Mouse (Mus musculus): ENCODE results near the gene Scyl3. TPM values are rescaled to one million over a fixed set of nuclear protein-coding genes. Genes with fewer than 3 reads are reported as not detected.
A peak's percentile ranks its signal among the peaks of the same experiment; 100 is the strongest.

Scyl3 gene
- polyA plus RNA-seq, 1 experiment from 2014 or later, result 15.6 TPM

DNA sequence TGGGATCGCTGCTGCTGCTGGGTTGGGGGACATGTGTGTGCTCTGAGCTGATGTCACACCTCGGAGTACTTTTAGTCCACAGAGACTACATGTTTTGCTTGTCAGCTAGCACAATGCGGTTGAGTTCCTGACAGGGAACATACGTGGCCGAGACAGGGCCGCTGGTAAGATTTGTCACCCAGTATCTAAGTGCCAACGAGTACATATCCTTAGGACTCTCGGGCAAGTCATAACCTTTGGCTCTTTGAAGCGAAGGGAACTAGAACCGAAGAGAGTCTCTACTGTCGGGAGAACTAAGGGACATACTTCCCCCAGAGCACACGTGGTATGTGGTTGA is 1.5 kb downstream of the Scyl3 start:
- WGBS, result 3% methylated on average over 12 of the region's 12 CpGs
- no peak overlapping the region for H3K27ac ChIP-seq (replicated peaks; ENCODE audit: low read depth, low read length)
- DNase-seq (ENCODE audit: low spot score) (peak; percentile 4), ATAC-seq (ENCODE audit: low read depth) (no peak; the same call in 1 of the 2 replicates)
- H3K36me3 ChIP-seq (ENCODE audit: control insufficient read depth, insufficient read depth, low read length), result peaks cover 20% of the 10 kb centered on the region
- H3K27me3 ChIP-seq (replicated peaks; ENCODE audit: control insufficient read depth, insufficient read depth, low read length), result no peaks in the 10 kb centered on the region
- peak overlapping the region; percentile 98 for H3K4me3 ChIP-seq (ENCODE audit: low read depth, low read length)
- peaks cover 11% of the 10 kb centered on the region; the same call in 1 of the 2 replicates for H3K4me1 ChIP-seq (ENCODE audit: control insufficient read depth, insufficient read depth, low read length)
- no peaks in the 10 kb centered on the region for H3K9me3 ChIP-seq (ENCODE audit: control insufficient read depth, low read length)
- H3K4me2 ChIP-seq (ENCODE audit: low read depth, low read length), result peak overlapping the region; percentile 85
- H3K9ac ChIP-seq (ENCODE audit: low read depth, low read length), result peak overlapping the region; percentile 92

DNA sequence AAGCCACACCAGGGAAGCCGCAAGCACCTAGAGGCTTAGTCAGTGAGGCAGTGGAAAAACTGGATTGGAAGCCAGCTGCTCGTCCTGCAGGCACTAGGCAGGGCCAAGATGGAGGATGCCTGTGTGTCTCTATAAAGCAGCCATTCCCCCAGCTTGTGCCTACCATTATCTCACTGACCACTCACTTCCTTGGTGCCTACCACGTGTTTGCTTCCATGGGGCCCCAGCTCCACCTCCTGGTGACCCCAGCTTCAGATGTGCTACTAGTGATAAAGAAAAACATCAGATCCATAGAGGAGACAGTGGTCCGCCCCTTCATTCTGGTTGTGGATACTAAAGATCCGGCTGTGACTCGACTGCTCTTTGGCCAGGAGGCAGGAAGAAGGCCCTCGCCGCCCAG is 2.9 kb downstream of the Scyl3 start:
- Histone ChIP-seq H3K4me1 (ENCODE audit: control insufficient read depth, insufficient read depth, low read length) (peaks cover 11% of the 10 kb centered on the region; the same call in 1 of the 2 replicates), H3K27me3 (replicated peaks; ENCODE audit: control insufficient read depth, insufficient read depth, low read length) (no peaks in the 10 kb centered on the region), H3K4me2 (ENCODE audit: low read depth, low read length) (no peak overlapping the region), H3K36me3 (ENCODE audit: control insufficient read depth, insufficient read depth, low read length) (peaks cover 33% of the 10 kb centered on the region), H3K9ac (ENCODE audit: low read depth, low read length) (no peak overlapping the region), H3K27ac (replicated peaks; ENCODE audit: low read depth, low read length) (no peak overlapping the region), H3K4me3 (ENCODE audit: low read depth, low read length) (no peak overlapping the region), H3K9me3 (ENCODE audit: control insufficient read depth, low read length) (no peaks in the 10 kb centered on the region)
- ATAC-seq (ENCODE audit: low read depth), result no peak
- WGBS, result 82% methylated on average over 8 of the region's 8 CpGs
- no peak for DNase-seq (ENCODE audit: low spot score)

DNA sequence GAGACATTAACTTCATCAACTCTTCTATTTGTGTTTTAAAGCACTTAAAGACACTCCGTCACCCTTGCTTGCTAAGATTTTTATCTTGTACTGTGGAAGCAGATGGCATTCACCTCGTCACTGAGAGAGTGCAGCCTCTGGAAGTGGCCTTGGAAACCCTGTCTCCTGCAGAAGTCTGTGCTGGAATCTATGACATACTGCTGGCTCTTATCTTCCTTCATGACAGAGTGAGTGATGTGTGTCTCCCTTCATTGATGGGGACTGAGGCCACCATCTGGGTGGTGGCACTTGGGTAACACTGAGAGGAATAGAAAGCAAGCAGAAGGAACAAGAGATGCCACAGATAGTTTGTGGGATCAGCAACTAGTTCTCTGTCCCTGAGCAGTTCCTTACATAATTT is 5.7 kb downstream of the Scyl3 start:
- no peak for DNase-seq (ENCODE audit: low spot score)
- no peak for ATAC-seq (ENCODE audit: low read depth)
- no peak overlapping the region for H3K27ac ChIP-seq (replicated peaks; ENCODE audit: low read depth, low read length)
- no peaks in the 10 kb centered on the region for H3K27me3 ChIP-seq (replicated peaks; ENCODE audit: control insufficient read depth, insufficient read depth, low read length)
- no peak overlapping the region for H3K4me3 ChIP-seq (ENCODE audit: low read depth, low read length)
- H3K9ac ChIP-seq (ENCODE audit: low read depth, low read length), result no peak overlapping the region
- peaks cover 54% of the 10 kb centered on the region for H3K36me3 ChIP-seq (ENCODE audit: control insufficient read depth, insufficient read depth, low read length)
- peaks cover 5% of the 10 kb centered on the region; the same call in 1 of the 2 replicates for H3K4me1 ChIP-seq (ENCODE audit: control insufficient read depth, insufficient read depth, low read length)
- 83% methylated on average over 2 of the region's 2 CpGs for WGBS
- H3K4me2 ChIP-seq (ENCODE audit: low read depth, low read length), result no peak overlapping the region
- H3K9me3 ChIP-seq (ENCODE audit: control insufficient read depth, low read length), result no peaks in the 10 kb centered on the region

DNA sequence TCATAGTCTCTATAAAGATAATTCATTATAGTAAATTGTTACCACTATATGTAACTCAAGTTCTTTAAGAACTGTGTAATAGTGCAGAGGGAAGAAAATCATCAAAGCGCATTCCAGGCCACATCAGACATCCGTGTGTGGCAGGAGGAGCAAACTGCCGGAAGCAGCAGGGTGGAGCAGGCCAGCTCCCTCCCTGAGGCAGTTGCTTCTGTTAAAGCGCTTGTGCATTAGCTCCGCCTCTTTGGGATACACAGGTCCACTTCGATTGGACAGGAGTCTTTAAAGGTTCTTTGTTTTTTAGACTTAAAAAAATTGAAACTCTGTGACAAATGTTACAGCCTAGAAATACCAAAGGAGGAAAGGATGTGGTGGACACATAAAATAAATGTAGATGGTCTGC is 13.2 kb downstream of the Scyl3 start:
- no peak overlapping the region for H3K9ac ChIP-seq (ENCODE audit: low read depth, low read length)
- no peak overlapping the region for H3K27ac ChIP-seq (replicated peaks; ENCODE audit: low read depth, low read length)
- ATAC-seq (ENCODE audit: low read depth) (no peak), DNase-seq (ENCODE audit: low spot score) (no peak)
- no peak overlapping the region for H3K4me3 ChIP-seq (ENCODE audit: low read depth, low read length)
- H3K4me2 ChIP-seq (ENCODE audit: low read depth, low read length), result no peak overlapping the region
- H3K4me1 ChIP-seq (ENCODE audit: control insufficient read depth, insufficient read depth, low read length), result no peaks in the 10 kb centered on the region
- H3K36me3 ChIP-seq (ENCODE audit: control insufficient read depth, insufficient read depth, low read length), result peaks cover 87% of the 10 kb centered on the region
- WGBS, result 60% methylated on average over 6 of the region's 6 CpGs
- H3K27me3 ChIP-seq (replicated peaks; ENCODE audit: control insufficient read depth, insufficient read depth, low read length), result no peaks in the 10 kb centered on the region
- H3K9me3 ChIP-seq (ENCODE audit: control insufficient read depth, low read length), result no peaks in the 10 kb centered on the region

DNA sequence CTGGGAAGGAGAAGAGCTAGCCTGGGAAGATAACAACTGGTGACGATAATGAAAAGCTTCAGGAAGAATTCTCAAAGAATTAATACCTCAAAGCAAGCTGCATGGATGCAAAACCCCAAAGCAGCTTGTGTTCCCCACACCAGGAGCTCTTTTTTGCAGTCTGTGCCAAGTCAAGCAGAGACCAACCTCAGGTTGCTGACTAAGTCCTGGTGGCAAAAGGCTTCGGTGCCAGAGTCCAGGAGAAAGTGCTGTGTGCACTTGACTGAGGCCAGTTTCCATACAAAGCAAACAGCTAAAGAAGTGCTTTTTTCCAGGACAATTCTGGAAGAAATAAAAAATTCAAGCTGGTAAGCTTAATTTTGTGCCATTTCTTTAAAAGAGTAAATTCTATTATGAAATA is 24.5 kb downstream of the Scyl3 start:
- Histone ChIP-seq H3K27me3 (replicated peaks; ENCODE audit: control insufficient read depth, insufficient read depth, low read length) (no peaks in the 10 kb centered on the region), H3K36me3 (ENCODE audit: control insufficient read depth, insufficient read depth, low read length) (peaks cover 95% of the 10 kb centered on the region), H3K4me2 (ENCODE audit: low read depth, low read length) (no peak overlapping the region), H3K4me3 (ENCODE audit: low read depth, low read length) (no peak overlapping the region), H3K4me1 (ENCODE audit: control insufficient read depth, insufficient read depth, low read length) (no peaks in the 10 kb centered on the region), H3K9ac (ENCODE audit: low read depth, low read length) (no peak overlapping the region), H3K27ac (replicated peaks; ENCODE audit: low read depth, low read length) (no peak overlapping the region), H3K9me3 (ENCODE audit: control insufficient read depth, low read length) (no peaks in the 10 kb centered on the region)
- 95% methylated on average over 2 of the region's 2 CpGs for WGBS
- ATAC-seq (ENCODE audit: low read depth) (no peak), DNase-seq (ENCODE audit: low spot score) (no peak)

DNA sequence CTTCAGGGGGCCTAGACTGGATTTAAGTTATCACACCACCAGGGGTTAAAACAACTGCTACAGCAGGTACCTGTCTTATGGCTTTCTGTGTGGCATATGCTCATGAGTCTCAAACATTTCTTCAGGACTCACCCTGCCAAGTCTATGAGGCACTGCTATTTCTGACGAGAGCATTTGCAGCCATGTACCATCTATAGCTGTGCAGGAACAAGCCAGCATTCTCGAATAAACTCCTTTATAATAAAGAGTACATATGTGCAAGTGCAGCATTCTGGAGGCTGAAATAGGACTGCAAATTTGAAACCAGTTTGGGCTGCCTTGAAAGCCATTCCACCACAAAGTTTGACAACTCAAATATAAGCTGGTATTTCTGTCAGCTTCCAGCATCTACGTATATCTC is 29.1 kb downstream of the Scyl3 start:
- no peaks in the 10 kb centered on the region for H3K27me3 ChIP-seq (replicated peaks; ENCODE audit: control insufficient read depth, insufficient read depth, low read length)
- H3K9ac ChIP-seq (ENCODE audit: low read depth, low read length), result no peak overlapping the region
- DNase-seq (ENCODE audit: low spot score) (no peak), ATAC-seq (ENCODE audit: low read depth) (no peak)
- 85% methylated on average over 3 of the region's 3 CpGs for WGBS
- H3K36me3 ChIP-seq (ENCODE audit: control insufficient read depth, insufficient read depth, low read length), result peaks cover 74% of the 10 kb centered on the region
- no peak overlapping the region for H3K27ac ChIP-seq (replicated peaks; ENCODE audit: low read depth, low read length)
- no peak overlapping the region for H3K4me2 ChIP-seq (ENCODE audit: low read depth, low read length)
- H3K9me3 ChIP-seq (ENCODE audit: control insufficient read depth, low read length), result no peaks in the 10 kb centered on the region
- no peaks in the 10 kb centered on the region for H3K4me1 ChIP-seq (ENCODE audit: control insufficient read depth, insufficient read depth, low read length)
- no peak overlapping the region for H3K4me3 ChIP-seq (ENCODE audit: low read depth, low read length)

DNA sequence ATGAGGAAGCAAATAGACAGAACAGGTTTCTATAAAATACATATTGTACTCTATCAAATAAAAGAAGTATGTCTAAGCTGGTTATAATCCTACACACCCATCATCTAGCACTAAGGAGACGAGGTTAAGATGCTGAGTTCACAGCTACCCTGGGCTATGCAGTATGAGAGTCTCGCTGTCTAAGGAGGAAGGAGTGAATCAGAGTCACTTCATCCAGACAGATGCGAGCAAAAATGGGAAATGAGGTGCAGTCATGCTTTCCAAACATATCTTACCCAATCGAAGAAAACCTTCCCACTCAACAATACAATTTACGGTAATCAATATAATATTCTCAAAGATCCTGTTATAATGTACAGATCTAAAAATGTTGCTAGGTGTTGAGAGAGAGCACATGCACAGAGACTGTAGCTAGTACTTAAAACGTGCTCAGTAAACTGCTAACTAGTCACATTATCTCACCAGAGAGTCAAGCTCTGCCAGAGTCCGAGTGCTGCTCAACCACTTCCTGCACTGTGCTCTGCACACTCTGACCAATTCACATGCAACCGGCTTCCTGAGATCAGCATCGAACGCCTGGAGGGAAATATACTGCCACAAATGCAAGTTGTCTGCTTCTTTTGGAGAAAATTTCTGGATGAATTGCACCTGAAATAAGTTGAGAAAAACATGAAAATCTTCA is 35.2 kb downstream of the Scyl3 start:
- 89% methylated on average over 10 of the region's 10 CpGs for WGBS
- ATAC-seq (ENCODE audit: low read depth), result no peak

DNA sequence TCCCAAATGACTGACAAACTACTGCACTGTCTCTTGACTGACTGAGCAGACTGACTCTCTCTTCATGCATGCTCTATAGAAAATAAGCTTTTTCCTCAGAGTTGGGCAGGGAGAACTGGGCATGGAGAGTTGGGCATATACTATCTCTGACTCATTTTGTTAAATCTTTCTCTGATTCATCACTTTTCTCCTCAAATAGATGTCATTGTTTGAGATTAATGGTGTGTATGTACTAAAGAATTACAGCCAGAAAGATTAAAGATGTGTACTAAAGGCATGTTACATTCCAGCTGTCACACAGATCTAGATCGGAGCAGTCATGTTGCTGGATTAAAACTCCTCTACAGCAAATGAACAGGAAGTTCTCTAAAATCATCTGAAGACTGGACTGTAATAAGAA is 45.6 kb downstream of the Scyl3 start:
- no peak overlapping the region for H3K4me2 ChIP-seq (ENCODE audit: low read depth, low read length)
- no peak for DNase-seq (ENCODE audit: low spot score)
- H3K27me3 ChIP-seq (replicated peaks; ENCODE audit: control insufficient read depth, insufficient read depth, low read length), result no peaks in the 10 kb centered on the region
- H3K9ac ChIP-seq (ENCODE audit: low read depth, low read length), result no peak overlapping the region
- peaks cover 27% of the 10 kb centered on the region for H3K36me3 ChIP-seq (ENCODE audit: control insufficient read depth, insufficient read depth, low read length)
- no peaks in the 10 kb centered on the region for H3K4me1 ChIP-seq (ENCODE audit: control insufficient read depth, insufficient read depth, low read length)
- no peak for ATAC-seq (ENCODE audit: low read depth)
- H3K9me3 ChIP-seq (ENCODE audit: control insufficient read depth, low read length), result no peaks in the 10 kb centered on the region
- H3K4me3 ChIP-seq (ENCODE audit: low read depth, low read length), result no peak overlapping the region
- WGBS, result 83% methylated on average over 1 of the region's 1 CpGs
- H3K27ac ChIP-seq (replicated peaks; ENCODE audit: low read depth, low read length), result no peak overlapping the region

More for the DNA sequence above, 35.2 kb downstream of the Scyl3 start:
- Histone ChIP-seq H3K9ac (ENCODE audit: low read depth, low read length) (no peak overlapping the region), H3K4me2 (ENCODE audit: low read depth, low read length) (no peak overlapping the region), H3K4me3 (ENCODE audit: low read depth, low read length) (no peak overlapping the region), H3K9me3 (ENCODE audit: control insufficient read depth, low read length) (no peaks in the 10 kb centered on the region), H3K36me3 (ENCODE audit: control insufficient read depth, insufficient read depth, low read length) (peaks cover 36% of the 10 kb centered on the region), H3K4me1 (ENCODE audit: control insufficient read depth, insufficient read depth, low read length) (no peaks in the 10 kb centered on the region), H3K27ac (replicated peaks; ENCODE audit: low read depth, low read length) (no peak overlapping the region), H3K27me3 (replicated peaks; ENCODE audit: control insufficient read depth, insufficient read depth, low read length) (no peaks in the 10 kb centered on the region)
- DNase-seq (ENCODE audit: low spot score), result no peak

DNA sequence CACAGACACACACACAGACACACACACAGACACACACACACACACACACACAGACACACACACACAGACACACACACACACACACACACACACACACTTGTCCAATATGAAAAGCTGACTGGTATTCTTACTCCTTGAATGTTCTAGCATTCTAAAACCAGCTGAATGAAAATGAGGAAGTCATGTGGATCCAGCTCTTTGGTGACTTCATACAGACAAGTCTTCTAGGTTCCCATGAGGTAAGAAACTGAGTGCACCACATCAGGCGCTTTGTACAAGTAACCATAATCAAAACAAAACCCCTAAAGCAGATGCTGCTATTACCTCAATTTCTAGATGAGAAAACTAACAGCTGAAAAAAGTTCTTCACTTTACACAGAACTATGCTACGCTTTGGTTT is 46.2 kb downstream of the Scyl3 start:
- 95% methylated on average over 2 of the region's 2 CpGs for WGBS
- Histone ChIP-seq H3K9me3 (ENCODE audit: control insufficient read depth, low read length) (no peaks in the 10 kb centered on the region), H3K27ac (replicated peaks; ENCODE audit: low read depth, low read length) (no peak overlapping the region), H3K27me3 (replicated peaks; ENCODE audit: control insufficient read depth, insufficient read depth, low read length) (no peaks in the 10 kb centered on the region), H3K9ac (ENCODE audit: low read depth, low read length) (no peak overlapping the region), H3K4me1 (ENCODE audit: control insufficient read depth, insufficient read depth, low read length) (no peaks in the 10 kb centered on the region), H3K4me3 (ENCODE audit: low read depth, low read length) (no peak overlapping the region), H3K4me2 (ENCODE audit: low read depth, low read length) (no peak overlapping the region), H3K36me3 (ENCODE audit: control insufficient read depth, insufficient read depth, low read length) (peaks cover 31% of the 10 kb centered on the region)
- DNase-seq (ENCODE audit: low spot score) (no peak), ATAC-seq (ENCODE audit: low read depth) (no peak)

All from embryonic facial prominence, embryonic 14.5 days (tissue).